ENCODE assay signal across 32 mouse cellular contexts in the genomic region with DNA sequence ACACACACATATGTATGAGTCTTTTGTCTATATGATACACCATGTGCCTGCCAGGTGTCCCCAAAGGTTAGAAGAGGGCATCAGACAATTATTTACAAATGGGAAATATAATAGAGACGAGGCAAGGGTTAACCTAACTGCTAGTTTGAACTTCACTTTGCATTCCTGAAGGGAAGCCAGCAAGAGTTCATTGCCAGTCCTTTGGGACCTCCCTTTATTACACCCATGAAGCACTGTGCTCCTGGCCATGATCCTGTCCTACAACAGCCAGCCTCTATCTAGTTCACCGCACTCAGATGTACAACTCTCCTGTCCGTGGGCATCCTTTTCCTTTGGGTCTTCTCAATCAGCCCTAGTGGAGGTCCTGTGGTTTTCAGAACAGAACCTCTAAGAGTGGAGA. TPM values are rescaled to one million over a fixed set of nuclear protein-coding genes. Genes with fewer than 3 reads are reported as not detected.
DNase-seq lines count a peak whose midpoint lies in the region; ATAC-seq lines count a peak whose summit lies in the region.
"Had no signal": no experiment of that assay in that cellular context is flagged by ENCODE, and none has a peak within 500 bp of the region (broad histone marks: within the 10 kb centered on the region; RNA-seq: fewer than 3 reads in every experiment).

No protein-coding gene starts in this region.

- peak; percentile 85 for DNase-seq in heart, adult 11 months
- DNase-seq in heart, adult 9 months (ENCODE audit: low spot score in 2 of 2) = no peak
- DNase-seq in ovary, postnatal 14 days (ENCODE audit: low spot score) = peak; percentile 11
- DNase-seq in ovary, adult 18-20 months (ENCODE audit: low spot score) = no peak
- DNase-seq in spleen, adult 18-20 months = no peak
- DNase-seq: adrenal gland, postnatal 25 days; B cell, adult 2 months; cerebellum, adult 18-20 months; cerebellum, postnatal 10 days; forebrain, postnatal 0 days; gastrocnemius, postnatal 10 days; heart, postnatal 36 days; kidney, adult 8-10 months; kidney, postnatal 14 days; liver; lung, adult 2 months; right cerebral cortex, adult 18-20 months; thymus, postnatal 4 days had no signal

- no peak overlapping the region for H3K9ac ChIP-seq in stomach, embryonic 15.5 days
- H3K9ac ChIP-seq: embryonic facial prominence, embryonic 15.5 days; forebrain, embryonic 12.5 days; forebrain, postnatal 0 days; hindbrain, embryonic 12.5 days; intestine, embryonic 15.5 days; liver, embryonic 14.5 days; midbrain, embryonic 15.5 days; neural tube, embryonic 15.5 days had no signal

- ATAC-seq in stomach, embryonic 15.5 days (ENCODE audit: insufficient read depth, low FRiP score, low read depth) = no peak
- ATAC-seq: activated CD4-positive, CD25-positive, alpha-beta regulatory T cell, adult 4 months; forebrain, postnatal 0 days; hindbrain, postnatal 0 days; intestine, embryonic 15.5 days; midbrain, embryonic 15.5 days had no signal

- H3K27me3 ChIP-seq in stomach, embryonic 15.5 days (replicated peaks) = no peaks in the 10 kb centered on the region
- H3K27me3 ChIP-seq: embryonic facial prominence, embryonic 15.5 days; forebrain, embryonic 12.5 days; hindbrain, embryonic 12.5 days; intestine, embryonic 15.5 days; midbrain, embryonic 15.5 days; neural tube, embryonic 15.5 days had no signal

- no peak overlapping the region for H3K4me3 ChIP-seq in stomach, embryonic 15.5 days (replicated peaks)
- H3K4me3 ChIP-seq: embryonic facial prominence, embryonic 15.5 days; forebrain, embryonic 12.5 days; hindbrain, embryonic 12.5 days; intestine, embryonic 15.5 days; midbrain, embryonic 10.5 days; midbrain, embryonic 15.5 days; neural tube, embryonic 15.5 days had no signal

- H3K9me3 ChIP-seq in stomach, embryonic 15.5 days = no peaks in the 10 kb centered on the region
- H3K9me3 ChIP-seq: embryonic facial prominence, embryonic 15.5 days; forebrain, embryonic 12.5 days; hindbrain, embryonic 12.5 days; intestine, embryonic 15.5 days; midbrain, embryonic 10.5 days; midbrain, embryonic 15.5 days; neural tube, embryonic 15.5 days had no signal

- WGBS in stomach, embryonic 15.5 days = 73% methylated on average over 3 of the region's 3 CpGs

- peak overlapping the region; percentile 10; the same call in 1 of the 2 replicates for H3K27ac ChIP-seq in stomach, embryonic 15.5 days
- H3K27ac ChIP-seq: embryonic facial prominence, embryonic 15.5 days; forebrain, embryonic 12.5 days; hindbrain, embryonic 12.5 days; hindbrain, postnatal 0 days; intestine, embryonic 15.5 days; liver, embryonic 14.5 days; midbrain, embryonic 10.5 days; midbrain, embryonic 15.5 days; neural tube, embryonic 15.5 days had no signal

- H3K4me1 ChIP-seq in stomach, embryonic 15.5 days = no peaks in the 10 kb centered on the region
- H3K4me1 ChIP-seq: embryonic facial prominence, embryonic 15.5 days; forebrain, embryonic 12.5 days; hindbrain, embryonic 12.5 days; midbrain, embryonic 10.5 days; midbrain, embryonic 15.5 days; neural tube, embryonic 15.5 days had no signal

- H3K4me2 ChIP-seq in stomach, embryonic 15.5 days = no peak overlapping the region
- H3K4me2 ChIP-seq: embryonic facial prominence, embryonic 15.5 days; forebrain, embryonic 12.5 days; heart, embryonic 11.5 days; hindbrain, embryonic 12.5 days; intestine, embryonic 15.5 days; midbrain, embryonic 15.5 days; neural tube, embryonic 15.5 days had no signal

- no peaks in the 10 kb centered on the region for H3K36me3 ChIP-seq in stomach, embryonic 15.5 days
- H3K36me3 ChIP-seq: embryonic facial prominence, embryonic 15.5 days; forebrain, embryonic 12.5 days; hindbrain, embryonic 12.5 days; intestine, embryonic 15.5 days; midbrain, embryonic 10.5 days; midbrain, embryonic 15.5 days; neural tube, embryonic 15.5 days had no signal

RNA-seq across cellular contexts. Expression of a gene that starts 20.9 kb away (rescaled TPM):
- polyA plus RNA-seq in stomach, embryonic 15.5 days (2015; fragmentation: Nextera tagmentation; extraction: Ambion mirVana) = 1.8 TPM in 1 of 2 replicates, not detected in the other
- polyA plus RNA-seq: activated CD4-positive, CD25-positive, alpha-beta regulatory T cell, adult 4 months; brain, embryonic 14.5 days; forebrain, embryonic 12.5 days; forebrain, postnatal 0 days; heart, embryonic 11.5 days; hindbrain, embryonic 12.5 days; hindbrain, postnatal 0 days; intestine, embryonic 15.5 days; liver, embryonic 14.5 days; lung, adult 2 months; midbrain, embryonic 10.5 days; stomach, embryonic 14.5 days had no signal

RNA-seq across cellular contexts. Expression of a gene that starts 23.5 kb away (rescaled TPM):
- polyA plus RNA-seq in stomach, embryonic 15.5 days (2015; fragmentation: Nextera tagmentation; extraction: Ambion mirVana) = 161 and 177 TPM in 2 replicates

RNA-seq across cellular contexts. Expression of a gene that starts 23.5 kb away (rescaled TPM):
- 174 and 176 TPM in 2 replicates for polyA plus RNA-seq in stomach, embryonic 15.5 days (2015; fragmentation: Nextera tagmentation; extraction: Ambion mirVana)

Comparison
In these comparisons a context has a peak if more than half of its experiments do, and no peak if none do; other contexts are left out.
1. DNase-seq: peak in heart, adult 11 months (single experiment) and ovary, postnatal 14 days (single experiment); none in heart, adult 9 months (0 of 2), ovary, adult 18-20 months (single experiment) and spleen, adult 18-20 months (0 of 2).